Mouse (Mus musculus) olfactory bulb, adult 2 months (tissue): ENCODE results near the gene Cpd.

Experiments
- CTCF ChIP-seq: fragments of 200-500 bp; IDR thresholded peaks from 2 replicates; pipeline ENCODE4 v1.5.1; 2012; ENCODE audit warnings: low read depth, mild to moderate bottlenecking, low read length, moderate library complexity; ENCODE audit not compliant: insufficient read depth
- POLR2A ChIP-seq: fragments of 200-500 bp; IDR thresholded peaks from 2 replicates; pipeline ENCODE4 v1.6.1; 2012; ENCODE audit warnings: mild to moderate bottlenecking, low read depth, low read length, moderate library complexity; ENCODE audit not compliant: insufficient read depth

GRCm38 (mm10) chr11:76861185-76861584 is 14.4 kb upstream of the Cpd start:
- TF ChIP-seq CTCF (no peak), POLR2A (no peak)
